Mouse (Mus musculus) lung, embryonic 14.5 days (tissue): ENCODE measurements around the gene Krt32. TPM values are rescaled to one million over a fixed set of nuclear protein-coding genes. Genes with fewer than 3 reads are reported as not detected.

Experiments
- ATAC-seq: fragments of 200-750 bp; cut with Nextera tagmentation; 2 replicates; pipeline ENCODE4 v1.8.0; 2017; ENCODE audit warnings: mild to moderate bottlenecking, moderate TSS enrichment, moderate library complexity; ENCODE audit not compliant: insufficient read depth
- DNase-seq: peaks from one replicate; pipeline ENCODE4 v3.0.0-alpha.2; 2015
- H3K27ac ChIP-seq: fragments of 300-500 bp; sonication (generic); 2 replicates; pipeline ENCODE4 v1.5.1; 2014; ENCODE audit warnings: low read depth, mild to moderate bottlenecking, moderate library complexity
- H3K27me3 ChIP-seq: fragments of 300-500 bp; sonication (generic); 2 replicates; pipeline ENCODE4 v1.6.1; 2014; ENCODE audit warnings: low read length, control low read depth; ENCODE audit not compliant: insufficient read depth
- H3K36me3 ChIP-seq: fragments of 300-500 bp; sonication (generic); 2 replicates; pipeline ENCODE4 v1.6.1; 2014; ENCODE audit warnings: control low read depth; ENCODE audit not compliant: insufficient read depth
- H3K4me1 ChIP-seq: fragments of 300-500 bp; sonication (generic); 2 replicates; pipeline ENCODE4 v1.6.1; 2014; ENCODE audit warnings: antibody characterized with exemption, control low read depth; ENCODE audit not compliant: insufficient read depth
- H3K4me2 ChIP-seq: fragments of 300-500 bp; sonication (generic); 2 replicates; pipeline ENCODE4 v1.6.1; 2014; ENCODE audit warnings: mild to moderate bottlenecking
- H3K4me3 ChIP-seq: fragments of 300-500 bp; sonication (generic); 2 replicates; pipeline ENCODE4 v1.5.1; 2014; ENCODE audit warnings: low read depth, low read length
- H3K9ac ChIP-seq: fragments of 300-500 bp; sonication (generic); 2 replicates; pipeline ENCODE4 v1.6.1; 2014
- H3K9me3 ChIP-seq: fragments of 300-500 bp; sonication (generic); 2 replicates; pipeline ENCODE4 v1.6.1; 2016; ENCODE audit warnings: low read depth, low read length, control low read depth
- CTCF ChIP-seq: IDR thresholded peaks from 2 replicates; pipeline ENCODE4 v1.5.1; 2016; ENCODE audit warnings: antibody characterized with exemption, low read depth
- WGBS: fragments of 180-500 bp; shearing (Covaris S2); extraction: QIAGEN DNeasy Blood & Tissue Kit; methylation state at CpG from one replicate; pipeline ENCODE4 v1.1.7; 2014; 5-methylcytosine and 5-hydroxymethylcytosine counted together
- polyA plus RNA-seq: library from polyadenylated mRNA; unstranded; fragments of >200 nt; fragmentation: Nextera tagmentation; extraction: Ambion mirVana; gene quantifications from 2 replicates; pipeline ENCODE4 v1.2.1, GENCODE M21; 2014

The Krt32 gene
- polyA plus RNA-seq, 1 experiment from 2014 or later, result not detected

DNA sequence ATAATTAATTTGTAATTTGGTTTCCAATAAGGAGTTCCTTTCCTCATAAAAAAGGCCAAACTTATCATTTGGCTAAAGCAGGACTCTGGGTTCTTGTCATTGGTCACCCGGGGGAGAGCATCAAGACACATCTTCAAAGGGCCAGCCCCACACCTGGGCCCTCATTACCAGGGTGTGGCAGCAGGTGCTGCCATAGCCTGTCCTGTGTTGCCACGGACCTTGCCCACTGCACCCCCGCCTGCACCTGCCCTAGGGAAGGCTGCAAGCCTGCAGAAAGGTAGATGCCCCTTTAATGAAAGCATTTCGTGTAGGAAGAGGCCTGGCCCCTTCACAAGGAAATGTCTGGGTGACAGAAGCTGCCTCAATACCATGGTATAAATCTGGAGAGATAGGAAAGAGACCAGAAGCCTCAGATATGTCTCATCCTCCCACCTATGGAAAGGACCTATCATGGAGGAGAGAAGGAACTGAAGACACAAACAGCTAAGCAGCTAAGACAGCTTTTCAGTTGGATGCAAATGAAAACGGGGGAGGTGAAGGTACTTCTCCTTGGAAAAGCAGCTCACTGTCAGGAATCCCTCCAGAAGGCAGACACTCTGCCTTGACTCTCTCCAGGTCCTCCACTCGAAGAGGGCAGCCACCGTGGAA lies 476 bp upstream of the Krt32 start:
- H3K9me3 ChIP-seq, result no peaks in the 10 kb centered on the region
- H3K9ac ChIP-seq, result no peak overlapping the region
- DNase-seq (no peak), ATAC-seq (no peak)
- no peak overlapping the region for H3K27ac ChIP-seq
- H3K36me3 ChIP-seq, result no peaks in the 10 kb centered on the region
- H3K4me1 ChIP-seq, result no peaks in the 10 kb centered on the region
- WGBS, result 64% methylated on average over 7 of the region's 7 CpGs
- TF ChIP-seq CTCF, result no peak
- no peaks in the 10 kb centered on the region for H3K27me3 ChIP-seq
- H3K4me2 ChIP-seq, result no peak overlapping the region
- H3K4me3 ChIP-seq, result no peak overlapping the region

DNA sequence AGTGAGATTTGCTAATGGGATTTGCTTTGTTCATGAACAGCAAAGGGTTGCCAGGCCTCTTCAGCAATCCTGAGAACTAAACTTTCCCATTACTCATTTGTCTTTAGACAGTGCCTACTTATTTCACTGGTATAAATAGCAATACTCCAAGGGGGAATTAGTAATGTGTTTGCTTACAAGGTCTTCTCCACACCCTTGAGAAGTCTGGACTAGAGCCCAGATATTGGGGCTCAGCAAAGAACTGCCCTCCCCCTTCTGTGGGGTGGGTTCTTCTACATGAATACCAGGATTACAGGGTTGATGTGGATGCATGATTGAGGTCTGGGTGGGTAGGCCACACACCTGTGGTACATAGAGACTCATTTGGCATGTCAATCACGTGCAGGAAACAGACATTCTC lies 14.2 kb downstream of the Krt32 start:
- no peak overlapping the region for H3K9ac ChIP-seq
- ATAC-seq, result no peak
- H3K27me3 ChIP-seq, result no peaks in the 10 kb centered on the region
- H3K4me2 ChIP-seq, result no peak overlapping the region
- no peak for TF ChIP-seq CTCF
- H3K9me3 ChIP-seq, result no peaks in the 10 kb centered on the region
- WGBS, result 48% methylated on average over 1 of the region's 1 CpGs
- no peak overlapping the region for H3K4me3 ChIP-seq
- H3K4me1 ChIP-seq, result no peaks in the 10 kb centered on the region
- H3K27ac ChIP-seq, result no peak overlapping the region
- peak; percentile 26 for DNase-seq
- H3K36me3 ChIP-seq, result no peaks in the 10 kb centered on the region

DNA sequence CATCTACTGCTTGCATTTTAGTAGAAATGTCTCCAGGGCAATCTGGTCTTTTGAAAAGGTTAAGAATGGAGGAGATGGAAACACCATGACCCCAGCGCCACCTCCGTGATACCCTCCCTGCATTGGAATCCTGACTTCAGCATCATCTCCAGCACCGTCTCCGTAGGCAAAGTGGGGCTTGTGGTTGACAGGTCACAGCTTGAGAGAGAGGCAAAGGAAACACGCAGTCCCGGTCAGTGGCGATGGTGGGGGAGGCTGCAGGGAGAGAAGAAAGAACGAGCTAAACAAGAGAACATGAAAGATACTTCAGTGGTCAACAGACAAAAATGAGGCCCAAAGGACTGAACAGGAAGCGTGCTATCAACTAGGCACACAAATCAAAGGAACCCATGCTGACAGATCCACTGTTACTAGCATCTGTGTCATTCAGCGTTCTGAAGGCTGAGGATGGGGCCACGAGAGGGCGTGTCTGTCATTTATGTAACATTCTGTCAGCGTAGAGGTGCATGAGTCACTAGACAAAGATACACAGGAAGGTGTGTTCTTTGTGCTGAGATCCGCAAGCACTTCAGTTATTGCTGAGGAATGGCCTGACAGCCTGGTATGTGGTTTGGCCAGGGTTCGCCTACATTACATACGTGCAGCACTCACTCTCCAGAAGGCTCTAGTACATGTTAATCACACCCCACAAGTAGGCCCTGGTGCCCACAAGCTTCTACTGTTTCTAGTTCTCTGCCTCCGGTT lies 20.6 kb downstream of the Krt32 start:
- 57% methylated on average over 17 of the region's 17 CpGs for WGBS
- peak; percentile 60; the same call in 1 of the 2 replicates for ATAC-seq

DNA sequence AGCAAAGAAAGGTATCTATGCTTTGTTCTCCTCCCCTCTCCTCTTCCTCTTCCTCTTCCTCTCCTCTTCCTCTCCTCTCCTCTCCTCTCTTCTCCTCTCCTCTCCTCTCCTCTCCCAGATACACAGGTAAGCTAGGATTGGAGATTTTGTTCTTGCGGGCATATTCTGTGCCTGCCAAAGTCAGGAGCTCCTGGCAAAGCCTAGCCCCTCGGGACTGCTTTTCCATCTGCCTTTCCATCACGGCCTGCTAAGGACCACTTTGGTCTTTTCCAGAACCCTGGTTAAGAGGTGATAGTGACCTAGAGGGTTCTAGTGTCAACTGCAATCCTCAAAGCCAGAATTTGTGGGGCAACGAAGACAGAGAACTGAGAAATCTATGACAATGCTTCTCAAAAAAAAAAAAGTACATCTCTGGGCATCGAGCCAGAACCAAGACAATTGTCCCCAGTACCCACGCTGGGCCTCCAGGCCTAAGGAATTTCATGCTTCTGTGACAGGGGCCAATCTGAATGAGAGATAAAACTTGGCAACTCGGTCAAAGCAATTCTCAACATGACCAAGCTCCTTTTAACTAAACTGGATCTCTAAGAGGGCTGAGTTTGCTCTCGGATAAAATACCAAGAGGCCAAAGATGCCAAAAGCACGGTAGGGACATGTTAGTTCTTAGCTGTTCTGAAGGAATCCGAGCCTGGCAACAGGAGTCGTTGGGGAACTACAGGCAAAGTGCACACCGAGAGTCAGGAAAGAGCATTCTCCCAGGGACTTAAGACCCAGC lies 21.6 kb downstream of the Krt32 start:
- Histone ChIP-seq H3K4me3 (no peak overlapping the region), H3K9ac (no peak overlapping the region), H3K27me3 (no peaks in the 10 kb centered on the region), H3K4me1 (0 out of 2 replicates have a peak, but pooled peaks cover 4% of the 10 kb centered on the region), H3K9me3 (no peaks in the 10 kb centered on the region), H3K27ac (no peak overlapping the region), H3K36me3 (no peaks in the 10 kb centered on the region), H3K4me2 (no peak overlapping the region)
- peak; percentile 12 for DNase-seq
- TF ChIP-seq CTCF, result no peak
- no peak for ATAC-seq
- WGBS, result 66% methylated on average over 12 of the region's 12 CpGs

More for the DNA sequence above, 20.6 kb downstream of the Krt32 start:
- H3K4me2 ChIP-seq, result no peak overlapping the region
- peak; percentile 53 for DNase-seq
- H3K36me3 ChIP-seq, result no peaks in the 10 kb centered on the region
- H3K27me3 ChIP-seq, result no peaks in the 10 kb centered on the region
- no peak overlapping the region for H3K4me3 ChIP-seq
- H3K27ac ChIP-seq, result 0 out of 2 replicates have a peak overlapping the region, but pooled peaks have one; percentile 25
- H3K9me3 ChIP-seq, result no peaks in the 10 kb centered on the region
- TF ChIP-seq CTCF, result peak; percentile 29; the same call in 1 of the 2 replicates
- H3K9ac ChIP-seq, result no peak overlapping the region
- H3K4me1 ChIP-seq, result 0 out of 2 replicates have a peak, but pooled peaks cover 4% of the 10 kb centered on the region

DNA sequence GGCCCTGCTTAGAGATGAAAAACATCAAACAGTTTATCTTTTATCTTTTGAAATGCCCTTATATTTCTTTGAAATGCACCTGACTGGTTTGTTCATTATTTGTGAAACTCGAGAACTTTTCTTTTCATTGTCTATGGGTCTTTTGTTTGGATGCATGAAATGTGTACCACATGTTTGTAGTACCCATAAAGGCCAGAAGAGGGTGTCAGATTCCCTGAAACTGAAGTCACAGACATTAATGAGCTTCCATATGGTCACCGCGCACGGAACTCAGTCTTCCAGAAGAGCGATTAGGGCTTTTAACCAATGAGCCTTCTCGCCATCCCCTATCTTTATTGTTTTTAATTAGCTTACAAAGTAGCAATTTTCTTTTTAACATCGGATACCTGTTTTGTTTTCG lies 29.2 kb downstream of the Krt32 start:
- no peak for ATAC-seq
- 71% methylated on average over 8 of the region's 8 CpGs for WGBS
- peak; percentile 36 for TF ChIP-seq CTCF
- Histone ChIP-seq H3K4me3 (no peak overlapping the region), H3K27me3 (no peaks in the 10 kb centered on the region), H3K4me1 (no peaks in the 10 kb centered on the region), H3K27ac (no peak overlapping the region), H3K4me2 (no peak overlapping the region), H3K36me3 (no peaks in the 10 kb centered on the region), H3K9ac (no peak overlapping the region), H3K9me3 (no peaks in the 10 kb centered on the region)
- DNase-seq, result peak; percentile 36

DNA sequence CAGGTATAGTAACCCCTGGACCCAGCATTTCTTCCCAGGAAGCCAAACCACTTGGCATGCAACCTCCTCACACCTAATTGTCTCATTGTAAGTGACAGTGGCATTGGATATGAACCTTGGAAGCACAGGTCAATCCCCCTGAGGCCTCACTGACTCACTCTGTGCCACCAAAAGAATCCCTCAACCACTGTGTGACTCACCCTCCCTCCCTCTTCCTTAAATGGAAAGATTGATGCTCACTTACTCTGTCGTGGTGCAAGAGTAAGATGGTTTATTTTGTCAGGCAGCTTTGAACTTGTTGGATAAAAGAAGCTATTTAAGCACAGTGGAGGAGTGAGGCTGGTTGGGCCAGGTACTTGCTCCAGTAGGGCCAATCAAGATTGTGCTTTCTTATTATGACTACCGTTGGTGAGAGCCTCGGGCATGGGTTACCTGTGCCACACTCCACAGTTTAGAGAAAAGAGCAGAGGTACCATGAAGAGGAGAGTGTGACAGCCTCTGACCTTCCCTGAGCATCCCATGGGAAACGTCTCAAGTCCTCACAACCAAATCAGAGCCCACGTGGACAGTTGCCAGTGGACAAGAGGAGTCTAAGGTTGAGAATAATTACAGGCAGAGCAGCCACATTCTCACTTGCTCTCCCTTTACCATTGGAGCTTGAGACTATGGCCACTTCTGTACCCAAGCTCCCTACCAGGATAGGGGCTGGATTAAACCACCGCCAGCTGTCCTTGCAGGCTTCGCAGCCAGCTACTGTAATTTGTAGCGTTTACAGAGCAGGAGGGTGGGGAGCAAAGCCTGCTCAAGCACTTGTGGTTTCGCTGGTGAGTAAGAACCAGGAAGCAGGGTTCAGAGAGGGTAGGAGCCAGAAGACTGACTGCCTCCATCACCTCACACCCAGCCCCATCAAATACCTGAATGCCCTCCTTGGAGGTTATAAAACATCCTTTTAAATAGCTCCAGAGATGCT lies 32.1 kb downstream of the Krt32 start:
- H3K4me1 ChIP-seq, result no peaks in the 10 kb centered on the region
- 51% methylated on average over 9 of the region's 9 CpGs for WGBS
- H3K9ac ChIP-seq, result no peak overlapping the region
- peak; percentile 12 for DNase-seq
- H3K27me3 ChIP-seq, result no peaks in the 10 kb centered on the region
- H3K9me3 ChIP-seq, result no peaks in the 10 kb centered on the region
- no peak for ATAC-seq
- no peak overlapping the region for H3K4me2 ChIP-seq
- H3K36me3 ChIP-seq, result no peaks in the 10 kb centered on the region
- TF ChIP-seq CTCF, result no peak
- no peak overlapping the region for H3K4me3 ChIP-seq
- H3K27ac ChIP-seq, result no peak overlapping the region
